Mouse (Mus musculus) megakaryocyte, embryonic 14.5 days (primary cell): ENCODE measurements at regions not wholly inside any gene's neighbourhood (a gene's known extent, or its start where the extent isn't known, plus 50 kb on each side); places are given as distances from the start of the nearest gene placed in this dataset.

Experiments
- FLI1 ChIP-seq: IDR thresholded peaks from 2 replicates; pipeline ENCODE4 v1.6.1; 2012; ENCODE audit warnings: low read length, inconsistent platforms, mixed read lengths
- GATA1 ChIP-seq: IDR thresholded peaks from 3 replicates; pipeline ENCODE4 v1.6.1; 2012; ENCODE audit warnings: mixed read lengths, low read length, inconsistent platforms, borderline replicate concordance

GRCm38 (mm10) chr3:51000938-51001337 is 223.3 kb upstream of the Noct start:
- no peak for TF ChIP-seq GATA1
- no peak for TF ChIP-seq FLI1
